Mouse (Mus musculus) kidney, postnatal 0 days (tissue): ENCODE results near the gene Cphx2. TPM values are rescaled to one million over a fixed set of nuclear protein-coding genes. Genes with fewer than 3 reads are reported as not detected.

ENCODE experiments used
- polyA plus RNA-seq: library from polyadenylated mRNA; unstranded; fragments of >200 nt; fragmentation: Nextera tagmentation; extraction: Ambion mirVana; gene quantifications from 2 replicates; pipeline ENCODE4 v1.2.1, GENCODE M21; 2015

Gene Cphx2
- polyA plus RNA-seq, 1 experiment from 2014 or later, result not detected

Other genes starting within 250 kb of the Cphx2 start
- gene Anxa11, start 239.4 kb upstream of the Cphx2 start, polyA plus RNA-seq, result 83.7 and 95.6 TPM in 2 replicates
- gene Plac9a, start 178.4 kb upstream of the Cphx2 start, polyA plus RNA-seq, result 1.6 and 1.7 TPM in 2 replicates
- gene Tmem254a, start 153.8 kb upstream of the Cphx2 start, polyA plus RNA-seq, result 4.0 and 5.4 TPM in 2 replicates
- gene Cphx1, start 143.2 kb upstream of the Cphx2 start, polyA plus RNA-seq, result not detected in 2 replicates
- 1.0 and 1.7 TPM in 2 replicates for gene Duxbl1, start 102.9 kb upstream of the Cphx2 start, polyA plus RNA-seq
- 58.2 and 63.5 TPM in 2 replicates for gene Gm9780, start 38.8 kb upstream of the Cphx2 start, polyA plus RNA-seq
- gene Tmem254c, start 14.2 kb upstream of the Cphx2 start, polyA plus RNA-seq, result 68.1 and 76.8 TPM in 2 replicates
- 0.42 and 0.46 TPM in 2 replicates for gene Cphx3, start 781 bp downstream of the Cphx2 start, polyA plus RNA-seq
- not detected in 2 replicates for gene Duxbl2, start 36.8 kb downstream of the Cphx2 start, polyA plus RNA-seq
- 61.2 and 68.2 TPM in 2 replicates for gene Plac9b, start 101.0 kb downstream of the Cphx2 start, polyA plus RNA-seq
- gene Tmem254b, start 125.5 kb downstream of the Cphx2 start, polyA plus RNA-seq, result 49.9 and 53.6 TPM in 2 replicates
- 1.8 and 1.9 TPM in 2 replicates for gene Duxbl3, start 176.4 kb downstream of the Cphx2 start, polyA plus RNA-seq